Mouse (Mus musculus) liver, embryonic 14.5 days (tissue): Measurements from ENCODE around the gene Fstl3. TPM values are rescaled to one million over a fixed set of nuclear protein-coding genes. Genes with fewer than 3 reads are reported as not detected.

Experiments
- ATAC-seq: fragments of 200-750 bp; cut with Nextera tagmentation; 2 replicates; pipeline ENCODE4 v1.8.0; 2017; ENCODE audit warnings: moderate number of reproducible peaks, mild to moderate bottlenecking, moderate library complexity; ENCODE audit not compliant: insufficient read depth
- DNase-seq, 3 experiments: peaks; one replicate each; pipeline ENCODE4 v3.0.0-alpha.2; 2012 to 2013; ENCODE audit warnings: low read depth in 3 of 3, low spot score in 3 of 3
- H3K27ac ChIP-seq: fragments of 300-500 bp; sonication (generic); 2 replicates; pipeline ENCODE4 v1.5.1; 2014; ENCODE audit warnings: moderate library complexity, mild to moderate bottlenecking, control low read depth, inconsistent platforms
- H3K27me3 ChIP-seq: fragments of 300-500 bp; sonication (generic); 2 replicates; pipeline ENCODE4 v1.6.1; 2014; ENCODE audit warnings: mild to moderate bottlenecking, low read length, moderate library complexity; ENCODE audit not compliant: control insufficient read depth, insufficient read depth
- H3K36me3 ChIP-seq: fragments of 300-500 bp; sonication (generic); replicated peaks from 2 replicates; pipeline ENCODE4 v1.6.1; 2014; ENCODE audit warnings: low read depth; ENCODE audit not compliant: control insufficient read depth, insufficient read depth
- H3K4me1 ChIP-seq, 2 experiments: fragments of 200-500 bp in 1 of 2; fragments of 300-500 bp in 1 of 2; sonication (generic) in 1 of 2; replicated peaks; 2 replicates each; pipeline ENCODE4 v1.6.1; 2012 to 2014; ENCODE audit warnings: antibody characterized with exemption in 1 of 2, inconsistent platforms in 1 of 2, low read length in 1 of 2; ENCODE audit not compliant: control insufficient read depth in 2 of 2, insufficient read depth in 2 of 2
- H3K4me2 ChIP-seq: fragments of 300-500 bp; sonication (generic); 2 replicates; pipeline ENCODE4 v1.6.1; 2014; ENCODE audit warnings: low read depth, mild to moderate bottlenecking, control low read depth, moderate library complexity
- H3K4me3 ChIP-seq, 2 experiments: fragments of 200-500 bp in 1 of 2; fragments of 300-500 bp in 1 of 2; sonication (generic) in 1 of 2; 2 replicates each; pipeline ENCODE4 v1.5.1; 2012 to 2014; ENCODE audit warnings: low read depth in 2 of 2, low read length in 2 of 2, mild to moderate bottlenecking in 2 of 2, control low read depth in 1 of 2, inconsistent platforms in 1 of 2, moderate library complexity in 1 of 2; ENCODE audit not compliant: insufficient read depth in 1 of 2
- H3K9ac ChIP-seq: fragments of 300-500 bp; sonication (generic); replicated peaks from 2 replicates; pipeline ENCODE4 v1.6.1; 2014; ENCODE audit warnings: mild to moderate bottlenecking, control low read depth, moderate library complexity
- H3K9me3 ChIP-seq: fragments of 300-500 bp; sonication (generic); 2 replicates; pipeline ENCODE4 v1.6.1; 2016; ENCODE audit warnings: low read length, mixed read lengths; ENCODE audit not compliant: control insufficient read depth
- CTCF ChIP-seq: IDR thresholded peaks from 2 replicates; pipeline ENCODE4 v1.5.1; 2016; ENCODE audit warnings: antibody characterized with exemption, low read depth, control low read depth
- EP300 ChIP-seq: IDR thresholded peaks from 2 replicates; pipeline ENCODE4 v1.6.1; 2016; ENCODE audit warnings: antibody characterized with exemption, low read depth
- WGBS: fragments of 180-500 bp; shearing (Covaris S2); extraction: QIAGEN DNeasy Blood & Tissue Kit; methylation state at CpG from one replicate; pipeline ENCODE4 v1.1.7; 2014; ENCODE audit not compliant: insufficient replicate concordance; 5-methylcytosine and 5-hydroxymethylcytosine counted together
- polyA plus RNA-seq, 2 experiments: library from polyadenylated mRNA; depleted of rRNA in 1 of 2; stranded (reverse) in 1 of 2; unstranded in 1 of 2; fragments of >200 nt; fragmentation: Nextera tagmentation in 1 of 2; extraction: Ambion mirVana in 1 of 2; gene quantifications; 2 replicates each; pipeline versions ENCODE4 v1.2.1 to v1.2.3; 2012 to 2014

The Fstl3 gene
- polyA plus RNA-seq, 2 experiments, result 0.23 to 0.56 TPM

GRCm38 (mm10) chr10:79831583-79831982 lies 54.5 kb downstream of the Fstl3 start:
- no peak for ATAC-seq
- Histone ChIP-seq H3K27ac (no peak overlapping the region), H3K4me1 (no peaks in the 10 kb centered on the region), H3K9me3 (no peaks in the 10 kb centered on the region), H3K9ac (no peak overlapping the region), H3K4me3 (no peak overlapping the region), H3K36me3 (no peaks in the 10 kb centered on the region), H3K27me3 (no peaks in the 10 kb centered on the region), H3K4me2 (no peak overlapping the region)
- DNase-seq, result no peak
- 64% methylated on average over 3 of the region's 3 CpGs for WGBS
- TF ChIP-seq EP300 (no peak), CTCF (no peak)

Other genes with a start within 250 kb of the Fstl3 start
Only the 30 nearest of the 34 such genes appear.
- not detected in 2 replicates for gene Theg, start 189.9 kb upstream of the Fstl3 start, polyA plus RNA-seq (2012; rRNA removed)
- gene Theg, start 189.9 kb upstream of the Fstl3 start, polyA plus RNA-seq (2014; fragmentation: Nextera tagmentation; extraction: Ambion mirVana), result not detected in 2 replicates
- 0.01 and 0.03 TPM in 2 replicates for gene C2cd4c, start 163.2 kb upstream of the Fstl3 start, polyA plus RNA-seq (2012; rRNA removed)
- gene C2cd4c, start 163.2 kb upstream of the Fstl3 start, polyA plus RNA-seq (2014; fragmentation: Nextera tagmentation; extraction: Ambion mirVana), result not detected in 2 replicates
- 0.17 TPM in 2 replicates for gene Shc2, start 139.4 kb upstream of the Fstl3 start, polyA plus RNA-seq (2012; rRNA removed)
- gene Shc2, start 139.4 kb upstream of the Fstl3 start, polyA plus RNA-seq (2014; fragmentation: Nextera tagmentation; extraction: Ambion mirVana), result 0.05 TPM in 1 of 2 replicates, not detected in the other
- not detected in 2 replicates for gene Odf3l2, start 131.5 kb upstream of the Fstl3 start, polyA plus RNA-seq (2012; rRNA removed)
- not detected in 2 replicates for gene Odf3l2, start 131.5 kb upstream of the Fstl3 start, polyA plus RNA-seq (2014; fragmentation: Nextera tagmentation; extraction: Ambion mirVana)
- gene Madcam1, start 112.7 kb upstream of the Fstl3 start, polyA plus RNA-seq (2012; rRNA removed), result 0.05 and 0.10 TPM in 2 replicates
- gene Madcam1, start 112.7 kb upstream of the Fstl3 start, polyA plus RNA-seq (2014; fragmentation: Nextera tagmentation; extraction: Ambion mirVana), result 0.20 and 0.45 TPM in 2 replicates
- gene Tpgs1, start 107.9 kb upstream of the Fstl3 start, polyA plus RNA-seq (2012; rRNA removed), result 14.3 and 18.7 TPM in 2 replicates
- 24.5 and 25.7 TPM in 2 replicates for gene Tpgs1, start 107.9 kb upstream of the Fstl3 start, polyA plus RNA-seq (2014; fragmentation: Nextera tagmentation; extraction: Ambion mirVana)
- gene Cdc34, start 95.1 kb upstream of the Fstl3 start, polyA plus RNA-seq (2012; rRNA removed), result 106 and 127 TPM in 2 replicates
- 115 and 124 TPM in 2 replicates for gene Cdc34, start 95.1 kb upstream of the Fstl3 start, polyA plus RNA-seq (2014; fragmentation: Nextera tagmentation; extraction: Ambion mirVana)
- 0.13 TPM in 2 replicates for gene Gzmm, start 88.3 kb upstream of the Fstl3 start, polyA plus RNA-seq (2012; rRNA removed)
- gene Gzmm, start 88.3 kb upstream of the Fstl3 start, polyA plus RNA-seq (2014; fragmentation: Nextera tagmentation; extraction: Ambion mirVana), result not detected in 2 replicates
- 469 and 579 TPM in 2 replicates for gene Bsg, start 72.8 kb upstream of the Fstl3 start, polyA plus RNA-seq (2012; rRNA removed)
- 809 and 828 TPM in 2 replicates for gene Bsg, start 72.8 kb upstream of the Fstl3 start, polyA plus RNA-seq (2014; fragmentation: Nextera tagmentation; extraction: Ambion mirVana)
- 0.09 and 0.17 TPM in 2 replicates for gene Hcn2, start 60.6 kb upstream of the Fstl3 start, polyA plus RNA-seq (2012; rRNA removed)
- not detected in 2 replicates for gene Hcn2, start 60.6 kb upstream of the Fstl3 start, polyA plus RNA-seq (2014; fragmentation: Nextera tagmentation; extraction: Ambion mirVana)
- gene Polrmt, start 30.7 kb upstream of the Fstl3 start, polyA plus RNA-seq (2012; rRNA removed), result 17.4 and 17.9 TPM in 2 replicates
- 10.1 and 13.3 TPM in 2 replicates for gene Polrmt, start 30.7 kb upstream of the Fstl3 start, polyA plus RNA-seq (2014; fragmentation: Nextera tagmentation; extraction: Ambion mirVana)
- not detected in 2 replicates for gene Fgf22, start 22.2 kb upstream of the Fstl3 start, polyA plus RNA-seq (2012; rRNA removed)
- gene Fgf22, start 22.2 kb upstream of the Fstl3 start, polyA plus RNA-seq (2014; fragmentation: Nextera tagmentation; extraction: Ambion mirVana), result not detected in 2 replicates
- gene Rnf126, start 10.3 kb upstream of the Fstl3 start, polyA plus RNA-seq (2012; rRNA removed), result 46.4 and 51.3 TPM in 2 replicates
- 27.7 and 33.7 TPM in 2 replicates for gene Rnf126, start 10.3 kb upstream of the Fstl3 start, polyA plus RNA-seq (2014; fragmentation: Nextera tagmentation; extraction: Ambion mirVana)
- 1.6 TPM in 2 replicates for gene Prss57, start 13.7 kb downstream of the Fstl3 start, polyA plus RNA-seq (2012; rRNA removed)
- gene Prss57, start 13.7 kb downstream of the Fstl3 start, polyA plus RNA-seq (2014; fragmentation: Nextera tagmentation; extraction: Ambion mirVana), result 3.2 and 4.9 TPM in 2 replicates
- gene Palm, start 16.3 kb downstream of the Fstl3 start, polyA plus RNA-seq (2012; rRNA removed), result 3.4 and 3.5 TPM in 2 replicates
- gene Palm, start 16.3 kb downstream of the Fstl3 start, polyA plus RNA-seq (2014; fragmentation: Nextera tagmentation; extraction: Ambion mirVana), result 4.0 and 4.1 TPM in 2 replicates
- 0.13 and 0.18 TPM in 2 replicates for gene Misp, start 43.7 kb downstream of the Fstl3 start, polyA plus RNA-seq (2012; rRNA removed)
- gene Misp, start 43.7 kb downstream of the Fstl3 start, polyA plus RNA-seq (2014; fragmentation: Nextera tagmentation; extraction: Ambion mirVana), result 0.41 TPM in 1 of 2 replicates, not detected in the other
- 118 and 126 TPM in 2 replicates for gene Ptbp1, start 77.2 kb downstream of the Fstl3 start, polyA plus RNA-seq (2012; rRNA removed)
- gene Ptbp1, start 77.2 kb downstream of the Fstl3 start, polyA plus RNA-seq (2014; fragmentation: Nextera tagmentation; extraction: Ambion mirVana), result 84.5 and 99.8 TPM in 2 replicates
- 133 and 152 TPM in 2 replicates for gene Prtn3, start 97.2 kb downstream of the Fstl3 start, polyA plus RNA-seq (2012; rRNA removed)
- 86.8 and 132 TPM in 2 replicates for gene Prtn3, start 97.2 kb downstream of the Fstl3 start, polyA plus RNA-seq (2014; fragmentation: Nextera tagmentation; extraction: Ambion mirVana)
- 6.7 and 7.0 TPM in 2 replicates for gene Plppr3, start 97.4 kb downstream of the Fstl3 start, polyA plus RNA-seq (2012; rRNA removed)
- gene Plppr3, start 97.4 kb downstream of the Fstl3 start, polyA plus RNA-seq (2014; fragmentation: Nextera tagmentation; extraction: Ambion mirVana), result 2.8 and 3.0 TPM in 2 replicates
- 52.2 and 61.9 TPM in 2 replicates for gene Elane, start 109.0 kb downstream of the Fstl3 start, polyA plus RNA-seq (2012; rRNA removed)
- 116 and 151 TPM in 2 replicates for gene Elane, start 109.0 kb downstream of the Fstl3 start, polyA plus RNA-seq (2014; fragmentation: Nextera tagmentation; extraction: Ambion mirVana)
- gene Cfd, start 113.6 kb downstream of the Fstl3 start, polyA plus RNA-seq (2012; rRNA removed), result 0.14 and 0.29 TPM in 2 replicates
- gene Cfd, start 113.6 kb downstream of the Fstl3 start, polyA plus RNA-seq (2014; fragmentation: Nextera tagmentation; extraction: Ambion mirVana), result not detected in 2 replicates
- 13.3 and 14.3 TPM in 2 replicates for gene Med16, start 131.7 kb downstream of the Fstl3 start, polyA plus RNA-seq (2012; rRNA removed)
- 10.0 and 12.0 TPM in 2 replicates for gene Med16, start 131.7 kb downstream of the Fstl3 start, polyA plus RNA-seq (2014; fragmentation: Nextera tagmentation; extraction: Ambion mirVana)
- gene Gm26602, start 133.6 kb downstream of the Fstl3 start, polyA plus RNA-seq (2012; rRNA removed), result not detected in 2 replicates
- not detected in 2 replicates for gene Gm26602, start 133.6 kb downstream of the Fstl3 start, polyA plus RNA-seq (2014; fragmentation: Nextera tagmentation; extraction: Ambion mirVana)
- 0.17 and 0.30 TPM in 2 replicates for gene Kiss1r, start 139.7 kb downstream of the Fstl3 start, polyA plus RNA-seq (2012; rRNA removed)
- gene Kiss1r, start 139.7 kb downstream of the Fstl3 start, polyA plus RNA-seq (2014; fragmentation: Nextera tagmentation; extraction: Ambion mirVana), result 0.11 TPM in 1 of 2 replicates, not detected in the other
- 34.7 and 41.4 TPM in 2 replicates for gene R3hdm4, start 143.9 kb downstream of the Fstl3 start, polyA plus RNA-seq (2012; rRNA removed)
- 38.5 and 46.0 TPM in 2 replicates for gene R3hdm4, start 143.9 kb downstream of the Fstl3 start, polyA plus RNA-seq (2014; fragmentation: Nextera tagmentation; extraction: Ambion mirVana)
- 5.5 and 6.4 TPM in 2 replicates for gene Arid3a, start 149.8 kb downstream of the Fstl3 start, polyA plus RNA-seq (2012; rRNA removed)
- 3.4 and 3.9 TPM in 2 replicates for gene Arid3a, start 149.8 kb downstream of the Fstl3 start, polyA plus RNA-seq (2014; fragmentation: Nextera tagmentation; extraction: Ambion mirVana)
- gene Wdr18, start 182.9 kb downstream of the Fstl3 start, polyA plus RNA-seq (2012; rRNA removed), result 22.3 and 24.7 TPM in 2 replicates
- gene Wdr18, start 182.9 kb downstream of the Fstl3 start, polyA plus RNA-seq (2014; fragmentation: Nextera tagmentation; extraction: Ambion mirVana), result 58.4 TPM in 2 replicates
- 0.01 and 0.03 TPM in 2 replicates for gene Grin3b, start 193.4 kb downstream of the Fstl3 start, polyA plus RNA-seq (2012; rRNA removed)
- 0.13 TPM in 1 of 2 replicates, not detected in the other for gene Grin3b, start 193.4 kb downstream of the Fstl3 start, polyA plus RNA-seq (2014; fragmentation: Nextera tagmentation; extraction: Ambion mirVana)
- gene Tmem259, start 207.1 kb downstream of the Fstl3 start, polyA plus RNA-seq (2012; rRNA removed), result 59.7 and 79.7 TPM in 2 replicates
- 5.9 and 8.6 TPM in 2 replicates for gene Tmem259, start 207.1 kb downstream of the Fstl3 start, polyA plus RNA-seq (2014; fragmentation: Nextera tagmentation; extraction: Ambion mirVana)
- gene Cnn2, start 211.3 kb downstream of the Fstl3 start, polyA plus RNA-seq (2012; rRNA removed), result 14.3 and 15.8 TPM in 2 replicates
- 33.8 and 39.7 TPM in 2 replicates for gene Cnn2, start 211.3 kb downstream of the Fstl3 start, polyA plus RNA-seq (2014; fragmentation: Nextera tagmentation; extraction: Ambion mirVana)